Mouse (Mus musculus) limb, embryonic 15.5 days (tissue): Measurements from ENCODE around the gene Gm10799. TPM values are rescaled to one million over a fixed set of nuclear protein-coding genes. Genes with fewer than 3 reads are reported as not detected.
"Not testable (repeated sequence)": the region's sequence is repeated elsewhere in the genome, so short reads cannot be mapped to it uniquely, and the experiment has no call there.

Experiments
- ATAC-seq: fragments of 200-750 bp; cut with Nextera tagmentation; 2 replicates; pipeline ENCODE4 v1.8.0; 2017; ENCODE audit warnings: low read depth, moderate TSS enrichment; ENCODE audit not compliant: insufficient number of reproducible peaks, low FRiP score, low TSS enrichment
- H3K27ac ChIP-seq: fragments of 300-500 bp; sonication (generic); 2 replicates; pipeline ENCODE4 v1.5.1; 2015; ENCODE audit warnings: moderate library complexity, mild to moderate bottlenecking, inconsistent platforms
- H3K27me3 ChIP-seq: fragments of 300-500 bp; sonication (generic); 2 replicates; pipeline ENCODE4 v1.6.1; 2015; ENCODE audit warnings: inconsistent platforms
- H3K36me3 ChIP-seq: fragments of 300-500 bp; sonication (generic); 2 replicates; pipeline ENCODE4 v1.6.1; 2015; ENCODE audit warnings: inconsistent platforms
- H3K4me1 ChIP-seq: fragments of 300-500 bp; sonication (generic); 2 replicates; pipeline ENCODE4 v1.6.1; 2015; ENCODE audit warnings: inconsistent platforms
- H3K4me2 ChIP-seq: fragments of 300-500 bp; sonication (generic); 2 replicates; pipeline ENCODE4 v1.6.1; 2015; ENCODE audit warnings: mild to moderate bottlenecking, inconsistent platforms
- H3K4me3 ChIP-seq: fragments of 300-500 bp; sonication (generic); 2 replicates; pipeline ENCODE4 v1.5.1; 2015; ENCODE audit warnings: mild to moderate bottlenecking, inconsistent platforms
- H3K9ac ChIP-seq: fragments of 300-500 bp; sonication (generic); 2 replicates; pipeline ENCODE4 v1.6.1; 2015; ENCODE audit warnings: inconsistent platforms
- H3K9me3 ChIP-seq: fragments of 300-500 bp; sonication (generic); 2 replicates; pipeline ENCODE4 v1.6.1; 2016; ENCODE audit warnings: inconsistent platforms
- WGBS: fragments of 180-500 bp; shearing (Covaris S2); methylation state at CpG from one replicate; pipeline ENCODE4 v1.1.7; 2015; 5-methylcytosine and 5-hydroxymethylcytosine counted together
- polyA plus RNA-seq: library from polyadenylated mRNA; unstranded; fragments of >200 nt; fragmentation: Nextera tagmentation; extraction: Ambion mirVana; gene quantifications from 2 replicates; pipeline ENCODE4 v1.2.1, GENCODE M21; 2015

Gm10799 gene
- polyA plus RNA-seq = not detected in 2 replicates

GRCm38 (mm10) chr2:104068450-104068849, at the start of gene Gm10799:
Gene Gm10799 (minus strand): TSS chr2:104068550.
- H3K36me3 ChIP-seq, H3K4me1 ChIP-seq, H3K27ac ChIP-seq, ATAC-seq, H3K9me3 ChIP-seq, H3K27me3 ChIP-seq, H3K4me2 ChIP-seq, H3K9ac ChIP-seq, H3K4me3 ChIP-seq: not testable (repeated sequence)
- WGBS = 77% methylated on average over 7 of the region's 7 CpGs

DNA sequence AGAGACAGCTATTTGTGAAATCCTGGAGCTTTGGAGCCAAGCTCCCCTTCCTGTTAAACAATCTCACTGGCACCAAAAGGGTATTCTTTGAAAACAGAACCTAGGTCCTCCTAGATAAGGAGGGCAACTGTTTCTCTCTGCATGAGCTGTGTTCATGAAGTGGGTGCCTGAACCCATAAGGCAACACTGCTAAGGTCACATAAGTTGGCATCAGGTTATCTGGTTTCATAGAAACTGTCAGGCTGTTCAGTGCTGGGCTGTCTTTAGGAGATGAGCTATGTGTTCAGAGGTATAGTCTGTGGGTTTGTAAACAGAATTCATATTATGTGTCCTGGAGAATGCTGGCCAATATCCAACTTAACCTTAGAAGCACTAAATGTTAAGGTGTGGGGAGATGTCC, 48.8 kb upstream of the Gm10799 start:
- H3K9me3 ChIP-seq, ATAC-seq, H3K4me3 ChIP-seq, H3K27me3 ChIP-seq, H3K9ac ChIP-seq, H3K4me1 ChIP-seq, H3K4me2 ChIP-seq, H3K36me3 ChIP-seq, H3K27ac ChIP-seq: not testable (repeated sequence)

DNA sequence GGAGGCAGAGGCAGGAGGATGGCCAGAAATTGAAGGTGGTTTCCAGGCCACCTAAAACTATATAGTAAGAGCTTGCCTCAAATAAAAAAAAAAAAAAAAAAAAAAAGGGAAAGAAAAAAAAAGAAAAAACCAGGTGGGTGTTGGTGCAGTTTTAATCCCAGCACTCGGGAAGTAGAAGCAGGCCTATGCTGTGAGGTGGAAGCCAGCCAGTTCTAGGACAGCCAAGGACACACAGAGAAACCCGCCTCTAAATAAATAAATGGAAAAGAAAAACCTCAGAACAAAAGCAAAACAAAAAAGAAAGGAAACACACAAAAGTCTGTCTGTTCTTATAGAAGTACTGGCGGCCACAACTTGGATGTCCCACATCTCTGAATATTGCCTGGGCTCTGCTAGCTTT, 46.5 kb upstream of the Gm10799 start:
- H3K36me3 ChIP-seq = no peaks in the 10 kb centered on the region
- no peak overlapping the region for H3K4me3 ChIP-seq
- ATAC-seq = no peak
- no peaks in the 10 kb centered on the region for H3K4me1 ChIP-seq
- H3K4me2 ChIP-seq = no peak overlapping the region
- no peaks in the 10 kb centered on the region for H3K27me3 ChIP-seq
- H3K9ac ChIP-seq = no peak overlapping the region
- WGBS = 83% methylated on average over 3 of the region's 3 CpGs
- no peak overlapping the region for H3K27ac ChIP-seq
- no peaks in the 10 kb centered on the region for H3K9me3 ChIP-seq

GRCm38 (mm10) chr2:104113563-104113962, 45.2 kb upstream of the Gm10799 start:
- not testable (repeated sequence) for H3K27me3 ChIP-seq, ATAC-seq, H3K9ac ChIP-seq, H3K4me3 ChIP-seq, H3K4me2 ChIP-seq, H3K9me3 ChIP-seq, H3K27ac ChIP-seq, H3K36me3 ChIP-seq, H3K4me1 ChIP-seq

DNA sequence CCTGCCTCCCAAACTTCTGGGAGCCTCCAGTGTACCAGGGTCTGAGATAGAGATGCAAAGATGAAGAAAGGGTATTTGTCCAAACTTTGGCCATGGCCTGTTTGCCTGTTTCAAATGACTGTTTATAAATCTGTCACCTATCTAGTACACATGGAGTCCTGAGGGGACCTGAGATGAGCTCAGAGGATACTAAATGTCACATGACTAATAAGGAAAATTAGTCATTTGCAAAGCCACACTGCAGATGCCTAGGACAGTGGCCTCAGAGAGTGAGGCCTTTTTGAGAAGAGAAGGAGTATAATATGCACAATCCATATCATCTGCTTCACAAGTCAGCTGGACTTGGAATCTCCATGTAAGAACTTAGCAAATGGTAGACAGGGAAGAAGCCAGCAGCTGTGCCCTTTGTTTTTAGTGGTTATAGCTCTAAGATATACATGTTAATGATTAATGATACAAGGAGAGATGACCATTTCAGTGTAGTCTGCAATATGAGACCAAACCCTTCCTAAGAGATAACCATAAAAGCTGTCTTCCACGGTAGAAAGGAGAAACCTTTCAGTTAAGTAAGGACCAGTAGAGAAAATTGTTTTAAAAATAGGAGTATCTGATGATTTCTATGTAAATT, 42.9 kb upstream of the Gm10799 start:
- WGBS = 80% methylated on average over 1 of the region's 1 CpGs
- not testable (repeated sequence) for H3K9ac ChIP-seq, H3K36me3 ChIP-seq, H3K4me1 ChIP-seq, ATAC-seq, H3K27ac ChIP-seq, H3K9me3 ChIP-seq, H3K4me2 ChIP-seq, H3K27me3 ChIP-seq, H3K4me3 ChIP-seq

- Histone ChIP-seq H3K9me3 (no peaks in the 10 kb centered on the region), H3K4me1 (no peaks in the 10 kb centered on the region), H3K9ac (no peak overlapping the region), H3K27me3 (no peaks in the 10 kb centered on the region), H3K27ac (no peak overlapping the region), H3K4me2 (no peak overlapping the region), H3K36me3 (no peaks in the 10 kb centered on the region), H3K4me3 (no peak overlapping the region)
- 80% methylated on average over 4 of the region's 4 CpGs for WGBS
- ATAC-seq = no peak
These were observed 41.7 kb upstream of the Gm10799 start for GRCm38 (mm10) chr2:104110031-104110430.

DNA sequence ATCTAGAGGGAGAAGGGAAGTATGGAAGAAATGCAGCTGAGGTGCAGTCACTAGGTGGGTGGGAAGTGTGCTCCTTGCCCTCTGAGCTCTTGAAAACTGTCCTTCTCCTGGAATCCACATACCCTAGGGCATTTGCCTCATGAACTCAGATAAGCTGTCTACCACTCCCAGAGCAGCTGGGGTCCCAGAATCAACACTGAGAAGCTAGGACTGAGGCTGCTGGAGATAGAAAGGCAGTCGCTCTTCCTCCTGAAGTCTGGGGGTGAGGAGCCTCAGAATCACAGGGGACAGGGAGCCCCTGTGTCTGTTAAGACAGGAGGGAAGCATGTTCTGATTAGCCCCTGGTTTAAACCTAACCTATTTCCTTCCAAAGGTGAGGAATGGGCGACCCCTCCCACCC, 41.2 kb upstream of the Gm10799 start:
- Histone ChIP-seq H3K27me3 (no peaks in the 10 kb centered on the region), H3K9ac (no peak overlapping the region), H3K9me3 (no peaks in the 10 kb centered on the region), H3K4me1 (no peaks in the 10 kb centered on the region), H3K36me3 (no peaks in the 10 kb centered on the region), H3K27ac (no peak overlapping the region), H3K4me3 (no peak overlapping the region), H3K4me2 (no peak overlapping the region)
- WGBS = 70% methylated on average over 2 of the region's 2 CpGs
- no peak for ATAC-seq

- H3K36me3 ChIP-seq = not testable (repeated sequence)
These were observed 40.7 kb upstream of the Gm10799 start for GRCm38 (mm10) chr2:104109021-104109420.

GRCm38 (mm10) chr2:104104800-104105199, 36.5 kb upstream of the Gm10799 start:
- no peak for ATAC-seq
- WGBS = 82% methylated on average over 6 of the region's 6 CpGs

More at GRCm38 (mm10) chr2:104109021-104109420, 40.7 kb upstream of the Gm10799 start:
- ATAC-seq, H3K9me3 ChIP-seq, H3K9ac ChIP-seq, H3K4me1 ChIP-seq, H3K27me3 ChIP-seq, H3K4me3 ChIP-seq, H3K4me2 ChIP-seq, H3K27ac ChIP-seq: not testable (repeated sequence)
- WGBS = 67% methylated on average over 2 of the region's 2 CpGs

GRCm38 (mm10) chr2:104099946-104100345, 31.6 kb upstream of the Gm10799 start:
- no peak overlapping the region for H3K4me3 ChIP-seq
- no peak overlapping the region for H3K9ac ChIP-seq
- no peak for ATAC-seq
- peaks cover 10% of the 10 kb centered on the region; the same call in 1 of the 2 replicates for H3K4me1 ChIP-seq
- H3K27ac ChIP-seq = no peak overlapping the region
- H3K9me3 ChIP-seq = no peaks in the 10 kb centered on the region
- WGBS = 55% methylated on average over 1 of the region's 1 CpGs
- H3K36me3 ChIP-seq = no peaks in the 10 kb centered on the region
- no peaks in the 10 kb centered on the region for H3K27me3 ChIP-seq
- H3K4me2 ChIP-seq = no peak overlapping the region

More at GRCm38 (mm10) chr2:104104800-104105199, 36.5 kb upstream of the Gm10799 start:
- H3K9me3 ChIP-seq = no peaks in the 10 kb centered on the region
- no peak overlapping the region for H3K4me3 ChIP-seq
- H3K27me3 ChIP-seq = no peaks in the 10 kb centered on the region
- no peak overlapping the region for H3K9ac ChIP-seq
- H3K36me3 ChIP-seq = no peaks in the 10 kb centered on the region
- no peak overlapping the region for H3K27ac ChIP-seq
- no peaks in the 10 kb centered on the region for H3K4me1 ChIP-seq
- H3K4me2 ChIP-seq = no peak overlapping the region

DNA sequence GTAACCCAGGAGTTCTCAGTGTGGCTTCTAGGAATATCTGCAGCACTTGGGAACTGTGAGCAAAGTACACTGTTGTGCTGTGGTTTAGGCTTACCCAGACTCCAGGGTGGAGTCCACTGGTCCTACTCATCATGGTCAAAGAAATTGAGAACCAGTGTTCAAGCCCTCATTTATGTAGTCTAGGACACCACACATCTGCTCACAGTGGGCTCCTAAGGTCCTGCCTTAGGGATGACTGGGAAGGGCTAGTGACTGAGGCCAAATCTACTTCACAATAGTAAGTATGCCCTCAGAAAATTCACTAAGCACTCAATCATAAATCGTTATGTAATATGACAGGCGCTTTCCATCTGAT, 30.9 kb upstream of the Gm10799 start:
- Histone ChIP-seq H3K27me3 (no peaks in the 10 kb centered on the region), H3K4me1 (peaks cover 10% of the 10 kb centered on the region; the same call in 1 of the 2 replicates), H3K4me2 (no peak overlapping the region), H3K27ac (no peak overlapping the region), H3K9me3 (no peaks in the 10 kb centered on the region), H3K9ac (no peak overlapping the region), H3K4me3 (no peak overlapping the region), H3K36me3 (no peaks in the 10 kb centered on the region)
- 93% methylated on average over 2 of the region's 2 CpGs for WGBS
- no peak for ATAC-seq

DNA sequence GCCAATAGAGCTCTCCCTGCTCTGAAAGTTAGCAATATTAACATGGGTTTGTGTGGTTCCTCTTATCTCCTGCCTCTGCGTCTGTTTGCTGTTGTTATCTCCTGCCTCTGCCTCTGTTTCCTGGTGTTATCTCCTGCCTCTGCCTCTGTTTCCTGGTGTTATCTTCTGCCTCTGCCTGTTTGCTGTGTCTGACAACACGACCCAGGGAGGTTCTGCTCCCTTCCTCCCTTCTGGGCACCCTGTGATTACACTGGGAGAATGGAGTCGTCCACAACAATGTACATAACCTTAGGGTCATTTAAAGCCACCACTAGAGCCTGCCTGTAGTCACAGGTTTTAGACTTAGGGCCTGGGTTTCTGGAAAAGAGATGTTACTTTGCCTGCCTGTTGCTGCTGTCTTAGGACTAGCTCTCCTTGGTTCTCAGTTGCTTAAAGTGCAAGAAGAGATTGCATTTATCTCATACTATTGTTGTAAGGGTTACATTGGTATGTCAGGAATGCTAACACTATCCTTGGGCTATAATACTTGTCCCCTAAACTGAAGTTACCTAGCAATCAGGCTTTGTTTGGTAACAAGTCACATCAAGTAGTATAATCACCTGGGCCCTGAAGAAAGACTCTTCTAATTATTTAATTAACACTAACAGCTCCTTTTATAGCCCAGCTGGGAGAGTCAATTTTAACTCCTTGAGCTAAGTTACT, 30.3 kb upstream of the Gm10799 start:
- Histone ChIP-seq H3K36me3 (no peaks in the 10 kb centered on the region), H3K4me2 (no peak overlapping the region), H3K9me3 (no peaks in the 10 kb centered on the region), H3K9ac (no peak overlapping the region), H3K4me1 (peaks cover 10% of the 10 kb centered on the region; the same call in 1 of the 2 replicates), H3K4me3 (no peak overlapping the region), H3K27ac (no peak overlapping the region), H3K27me3 (no peaks in the 10 kb centered on the region)
- 28% methylated on average over 3 of the region's 3 CpGs for WGBS
- ATAC-seq = no peak
